Mouse (Mus musculus) lung, adult 2 months (tissue): ENCODE results near the gene Grrp1.

ENCODE experiments used
- CTCF ChIP-seq: fragments of 200-500 bp; IDR thresholded peaks from 2 replicates; pipeline ENCODE4 v1.5.1; 2011; ENCODE audit warnings: mild to moderate bottlenecking, low read length, control low read depth; ENCODE audit not compliant: insufficient read depth
- POLR2A ChIP-seq: fragments of 200-500 bp; IDR thresholded peaks from 2 replicates; pipeline ENCODE4 v1.6.1; 2011; ENCODE audit warnings: low read depth, mild to moderate bottlenecking, control low read depth, low read length, borderline replicate concordance; ENCODE audit errors: extremely low read depth

GRCm38 (mm10) chr4:134298626-134299497 lies 45.0 kb upstream of the Grrp1 start:
- no peak for TF ChIP-seq CTCF
- no peak for TF ChIP-seq POLR2A
